ENCODE assay signal across 22 mouse cellular contexts in genomic region chr6:97950033-97950881, GRCm38 (mm10).
DNase-seq lines count a peak whose midpoint lies in the region; ATAC-seq lines count a peak whose summit lies in the region.
"Had no signal": no experiment of that assay in that cellular context is flagged by ENCODE, and none has a peak within 500 bp of the region (broad histone marks: within the 10 kb centered on the region; RNA-seq: fewer than 3 reads in every experiment).

No protein-coding gene starts in this region.

- H3K4me2 ChIP-seq in midbrain, embryonic 14.5 days (ENCODE audit: low read length): no peak overlapping the region
- no peak overlapping the region for H3K4me2 ChIP-seq in midbrain, embryonic 11.5 days
- no peak overlapping the region for H3K4me2 ChIP-seq in forebrain, embryonic 12.5 days
- H3K4me2 ChIP-seq: liver, embryonic 12.5 days; stomach, embryonic 15.5 days had no signal

- H3K36me3 ChIP-seq in midbrain, embryonic 14.5 days (ENCODE audit: control insufficient read depth, insufficient read depth, low read length): no peaks in the 10 kb centered on the region
- H3K36me3 ChIP-seq in midbrain, embryonic 11.5 days (ENCODE audit: control insufficient read depth, insufficient read depth, low read length): no peaks in the 10 kb centered on the region
- no peaks in the 10 kb centered on the region for H3K36me3 ChIP-seq in forebrain, embryonic 12.5 days (replicated peaks)
- H3K36me3 ChIP-seq: liver, embryonic 12.5 days; stomach, embryonic 15.5 days had no signal

- WGBS in midbrain, embryonic 14.5 days: 50% methylated on average over 13 of the region's 13 CpGs
- WGBS in midbrain, embryonic 11.5 days: 73% methylated on average over 13 of the region's 13 CpGs
- 28% methylated on average over 13 of the region's 13 CpGs for WGBS in forebrain, embryonic 12.5 days

- no peak overlapping the region; the same call in 1 of the 2 replicates for H3K27ac ChIP-seq in midbrain, embryonic 14.5 days (replicated peaks; ENCODE audit: low read depth, low read length)
- H3K27ac ChIP-seq in midbrain, embryonic 11.5 days (ENCODE audit: low read depth, low read length): no peak overlapping the region
- H3K27ac ChIP-seq in forebrain, embryonic 12.5 days: no peak overlapping the region
- H3K27ac ChIP-seq: kidney, postnatal 0 days; left cerebral cortex, adult 2 months; liver, embryonic 12.5 days; stomach, embryonic 15.5 days had no signal

- H3K9me3 ChIP-seq in midbrain, embryonic 14.5 days (ENCODE audit: control insufficient read depth, low read length): no peaks in the 10 kb centered on the region
- H3K9me3 ChIP-seq in midbrain, embryonic 11.5 days (ENCODE audit: control insufficient read depth, low read length): no peaks in the 10 kb centered on the region
- H3K9me3 ChIP-seq in forebrain, embryonic 12.5 days: no peaks in the 10 kb centered on the region
- H3K9me3 ChIP-seq: liver, embryonic 12.5 days; stomach, embryonic 15.5 days had no signal

- H3K9ac ChIP-seq in midbrain, embryonic 14.5 days (replicated peaks; ENCODE audit: low read length): no peak overlapping the region
- no peak overlapping the region for H3K9ac ChIP-seq in midbrain, embryonic 11.5 days (ENCODE audit: low read length)
- H3K9ac ChIP-seq in forebrain, embryonic 12.5 days: no peak overlapping the region
- H3K9ac ChIP-seq: liver, embryonic 12.5 days; stomach, embryonic 15.5 days had no signal

- H3K4me3 ChIP-seq in midbrain, embryonic 14.5 days (replicated peaks; ENCODE audit: low read depth, low read length): no peak overlapping the region
- H3K4me3 ChIP-seq in midbrain, embryonic 11.5 days (ENCODE audit: low read depth, low read length): no peak overlapping the region
- no peak overlapping the region for H3K4me3 ChIP-seq in forebrain, embryonic 12.5 days (replicated peaks)
- H3K4me3 ChIP-seq: left cerebral cortex, adult 2 months; liver, embryonic 12.5 days; stomach, embryonic 15.5 days had no signal

- no peaks in the 10 kb centered on the region for H3K27me3 ChIP-seq in midbrain, embryonic 14.5 days (ENCODE audit: control insufficient read depth, insufficient read depth, low read length)
- H3K27me3 ChIP-seq in midbrain, embryonic 11.5 days (ENCODE audit: control insufficient read depth, insufficient read depth, low read length): no peaks in the 10 kb centered on the region
- H3K27me3 ChIP-seq in forebrain, embryonic 12.5 days: peaks cover 42% of the 10 kb centered on the region
- H3K27me3 ChIP-seq: liver, embryonic 12.5 days; stomach, embryonic 15.5 days had no signal

- 0 out of 2 replicates have a peak, but pooled peaks cover 8% of the 10 kb centered on the region for H3K4me1 ChIP-seq in midbrain, embryonic 14.5 days (ENCODE audit: control insufficient read depth, insufficient read depth, low read length)
- H3K4me1 ChIP-seq in midbrain, embryonic 11.5 days (ENCODE audit: control insufficient read depth, insufficient read depth, low read length): no peaks in the 10 kb centered on the region
- H3K4me1 ChIP-seq in forebrain, embryonic 12.5 days: peaks cover 11% of the 10 kb centered on the region; the same call in 1 of the 2 replicates
- H3K4me1 ChIP-seq: liver, embryonic 12.5 days; stomach, embryonic 15.5 days had no signal

- ATAC-seq in midbrain, embryonic 14.5 days (ENCODE audit: low FRiP score, low TSS enrichment): no peak
- no peak for ATAC-seq in midbrain, embryonic 11.5 days (ENCODE audit: low FRiP score)
- ATAC-seq in forebrain, embryonic 12.5 days (ENCODE audit: low FRiP score): 0 out of 2 replicates have a peak, but pooled peaks have one; percentile 53
- ATAC-seq: liver, embryonic 12.5 days; midbrain, embryonic 16.5 days had no signal

- peak; percentile 51 for DNase-seq in midbrain, embryonic 14.5 days
- no peak for DNase-seq in midbrain, embryonic 11.5 days (ENCODE audit: low spot score, missing footprints)
- peak; percentile 25 for DNase-seq in forelimb bud, embryonic 11.5 days (ENCODE audit: low read depth, low spot score)
- DNase-seq in retina, postnatal 1 day: peak; percentile 39
- DNase-seq in left cerebral cortex, adult 9 months (ENCODE audit: low spot score in 2 of 2): no peak
- no peak for DNase-seq in testis, postnatal 10 days (ENCODE audit: low spot score)
- DNase-seq: adrenal gland, postnatal 14 days; B cell, adult 2 months; cerebellum, adult 9-10 months; kidney, adult 2 months; layer of hippocampus, adult 9-11 months; left cerebral cortex, postnatal 4 days; lung, adult 18-20 months; lung, postnatal 10 days; thymus, adult 18-20 months; thymus, postnatal 36 days had no signal

Comparison
In these comparisons a context has a peak if more than half of its experiments do, and no peak if none do; other contexts are left out.
1. DNase-seq: peak in midbrain, embryonic 14.5 days (single experiment), forelimb bud, embryonic 11.5 days (single experiment) and retina, postnatal 1 day (single experiment); none in midbrain, embryonic 11.5 days (single experiment), left cerebral cortex, adult 9 months (0 of 2) and testis, postnatal 10 days (single experiment).